Mouse (Mus musculus): Measurements from ENCODE around the gene Clip3. TPM values are rescaled to one million over a fixed set of nuclear protein-coding genes. Genes with fewer than 3 reads are reported as not detected.

Gene Clip3
- total and polyA plus RNA-seq, 3 experiments: 0.33 TPM; not detected in 2

- Histone ChIP-seq H3K27me3 (ENCODE audit: insufficient read depth, low read length) (peaks cover 56% of the 10 kb centered on the region), H3K36me3 (replicated peaks) (no peaks in the 10 kb centered on the region), H3K4me3 (ENCODE audit: low read depth, low read length) (no peak overlapping the region), H3K4me1 (ENCODE audit: insufficient read depth, low read depth, low read length) (peaks cover 2% of the 10 kb centered on the region), H3K9me3 (replicated peaks) (no peaks in the 10 kb centered on the region)
- DNase-seq (ENCODE audit: low spot score) (no peak), ATAC-seq (ENCODE audit: extremely low read depth, insufficient number of reproducible peaks, low FRiP score, poor library complexity, severe bottlenecking) (no peak)
- no peak for TF ChIP-seq GATA2 (IDR thresholded peaks at IDR 0.05; ENCODE audit: borderline replicate concordance, low read depth, low read length)
- TF ChIP-seq GATA1 (IDR thresholded peaks at IDR 0.05; ENCODE audit: borderline replicate concordance, low read length): no peak
- TF ChIP-seq CTCF (IDR thresholded peaks at IDR 0.05; ENCODE audit: low read depth, low read length): no peak
- TF ChIP-seq POLR2AphosphoS5 (IDR thresholded peaks at IDR 0.05; ENCODE audit: insufficient replicate concordance, low read depth, low read length): no peak
- TF ChIP-seq TAL1 (conservative IDR thresholded peaks at IDR 0.05; ENCODE audit: low read depth, low read length): no peak
These were observed 1.7 kb upstream of the Clip3 start for GRCm38 (mm10) chr7:30289714-30290399.

GRCm38 (mm10) chr7:30293795-30294194 lies 2.3 kb downstream of the Clip3 start:
- no peak for DNase-seq (ENCODE audit: low spot score)
- no peaks in the 10 kb centered on the region for H3K36me3 ChIP-seq (replicated peaks)
- TF ChIP-seq TAL1 (conservative IDR thresholded peaks at IDR 0.05; ENCODE audit: low read depth, low read length): no peak
- no peak for TF ChIP-seq GATA2 (IDR thresholded peaks at IDR 0.05; ENCODE audit: borderline replicate concordance, low read depth, low read length)
- TF ChIP-seq POLR2AphosphoS5 (IDR thresholded peaks at IDR 0.05; ENCODE audit: insufficient replicate concordance, low read depth, low read length): no peak
- no peaks in the 10 kb centered on the region for H3K9me3 ChIP-seq (replicated peaks)
- ATAC-seq (ENCODE audit: extremely low read depth, insufficient number of reproducible peaks, low FRiP score, poor library complexity, severe bottlenecking): no peak
- peaks cover 47% of the 10 kb centered on the region for H3K27me3 ChIP-seq (ENCODE audit: insufficient read depth, low read length)
- peaks cover 9% of the 10 kb centered on the region for H3K4me1 ChIP-seq (ENCODE audit: insufficient read depth, low read depth, low read length)
- no peak overlapping the region for H3K4me3 ChIP-seq (ENCODE audit: low read depth, low read length)

- no peaks in the 10 kb centered on the region for H3K36me3 ChIP-seq (replicated peaks)
- peaks cover 9% of the 10 kb centered on the region for H3K4me1 ChIP-seq (ENCODE audit: insufficient read depth, low read depth, low read length)
- no peaks in the 10 kb centered on the region for H3K9me3 ChIP-seq (replicated peaks)
- ATAC-seq (ENCODE audit: extremely low read depth, insufficient number of reproducible peaks, low FRiP score, poor library complexity, severe bottlenecking) (no peak), DNase-seq (ENCODE audit: low spot score) (no peak)
- H3K27me3 ChIP-seq (ENCODE audit: insufficient read depth, low read length): peaks cover 42% of the 10 kb centered on the region
- TF ChIP-seq POLR2AphosphoS5 (IDR thresholded peaks at IDR 0.05; ENCODE audit: insufficient replicate concordance, low read depth, low read length): no peak
- TF ChIP-seq CTCF (IDR thresholded peaks at IDR 0.05; ENCODE audit: low read depth, low read length): no peak
- no peak overlapping the region for H3K4me3 ChIP-seq (ENCODE audit: low read depth, low read length)
These were observed 2.8 kb downstream of the Clip3 start for GRCm38 (mm10) chr7:30294296-30294695.

GRCm38 (mm10) chr7:30295103-30295502 lies 3.6 kb downstream of the Clip3 start:
- no peak overlapping the region for H3K4me3 ChIP-seq (ENCODE audit: low read depth, low read length)
- peaks cover 9% of the 10 kb centered on the region for H3K4me1 ChIP-seq (ENCODE audit: insufficient read depth, low read depth, low read length)
- DNase-seq (ENCODE audit: low spot score) (no peak), ATAC-seq (ENCODE audit: extremely low read depth, insufficient number of reproducible peaks, low FRiP score, poor library complexity, severe bottlenecking) (no peak)
- no peak for TF ChIP-seq GATA2 (IDR thresholded peaks at IDR 0.05; ENCODE audit: borderline replicate concordance, low read depth, low read length)
- TF ChIP-seq CTCF (IDR thresholded peaks at IDR 0.05; ENCODE audit: low read depth, low read length): no peak
- TF ChIP-seq GATA1 (IDR thresholded peaks at IDR 0.05; ENCODE audit: borderline replicate concordance, low read length): no peak
- TF ChIP-seq POLR2AphosphoS5 (IDR thresholded peaks at IDR 0.05; ENCODE audit: insufficient replicate concordance, low read depth, low read length): no peak
- TF ChIP-seq TAL1 (conservative IDR thresholded peaks at IDR 0.05; ENCODE audit: low read depth, low read length): no peak
- no peaks in the 10 kb centered on the region for H3K36me3 ChIP-seq (replicated peaks)
- H3K27me3 ChIP-seq (ENCODE audit: insufficient read depth, low read length): peaks cover 37% of the 10 kb centered on the region
- H3K9me3 ChIP-seq (replicated peaks): no peaks in the 10 kb centered on the region

- TF ChIP-seq TAL1 (conservative IDR thresholded peaks at IDR 0.05; ENCODE audit: low read depth, low read length): no peak
- TF ChIP-seq GATA1 (IDR thresholded peaks at IDR 0.05; ENCODE audit: borderline replicate concordance, low read length): no peak
- TF ChIP-seq CTCF (IDR thresholded peaks at IDR 0.05; ENCODE audit: low read depth, low read length): no peak
- no peak for TF ChIP-seq GATA2 (IDR thresholded peaks at IDR 0.05; ENCODE audit: borderline replicate concordance, low read depth, low read length)
- Histone ChIP-seq H3K4me3 (ENCODE audit: low read depth, low read length) (no peak overlapping the region), H3K36me3 (replicated peaks) (no peaks in the 10 kb centered on the region), H3K9me3 (replicated peaks) (no peaks in the 10 kb centered on the region), H3K4me1 (ENCODE audit: insufficient read depth, low read depth, low read length) (peaks cover 7% of the 10 kb centered on the region), H3K27me3 (ENCODE audit: insufficient read depth, low read length) (peaks cover 25% of the 10 kb centered on the region)
- ATAC-seq (ENCODE audit: extremely low read depth, insufficient number of reproducible peaks, low FRiP score, poor library complexity, severe bottlenecking) (no peak), DNase-seq (ENCODE audit: low spot score) (no peak)
These were observed 5.3 kb downstream of the Clip3 start for GRCm38 (mm10) chr7:30296816-30297215.

GRCm38 (mm10) chr7:30297266-30297665 lies 5.7 kb downstream of the Clip3 start:
- H3K4me3 ChIP-seq (ENCODE audit: low read depth, low read length): no peak overlapping the region
- DNase-seq (ENCODE audit: low spot score): no peak
- H3K27me3 ChIP-seq (ENCODE audit: insufficient read depth, low read length): peaks cover 27% of the 10 kb centered on the region
- TF ChIP-seq GATA2 (IDR thresholded peaks at IDR 0.05; ENCODE audit: borderline replicate concordance, low read depth, low read length) (no peak), GATA1 (IDR thresholded peaks at IDR 0.05; ENCODE audit: borderline replicate concordance, low read length) (no peak), TAL1 (conservative IDR thresholded peaks at IDR 0.05; ENCODE audit: low read depth, low read length) (no peak), POLR2AphosphoS5 (IDR thresholded peaks at IDR 0.05; ENCODE audit: insufficient replicate concordance, low read depth, low read length) (no peak), CTCF (IDR thresholded peaks at IDR 0.05; ENCODE audit: low read depth, low read length) (no peak)
- H3K9me3 ChIP-seq (replicated peaks): no peaks in the 10 kb centered on the region
- ATAC-seq (ENCODE audit: extremely low read depth, insufficient number of reproducible peaks, low FRiP score, poor library complexity, severe bottlenecking): no peak
- H3K36me3 ChIP-seq (replicated peaks): no peaks in the 10 kb centered on the region
- H3K4me1 ChIP-seq (ENCODE audit: insufficient read depth, low read depth, low read length): peaks cover 7% of the 10 kb centered on the region
